Mouse (Mus musculus): Measurements from ENCODE around the gene Il27.
A peak's percentile ranks its signal among the peaks of the same experiment; 100 is the strongest.

The Il27 gene

DNA sequence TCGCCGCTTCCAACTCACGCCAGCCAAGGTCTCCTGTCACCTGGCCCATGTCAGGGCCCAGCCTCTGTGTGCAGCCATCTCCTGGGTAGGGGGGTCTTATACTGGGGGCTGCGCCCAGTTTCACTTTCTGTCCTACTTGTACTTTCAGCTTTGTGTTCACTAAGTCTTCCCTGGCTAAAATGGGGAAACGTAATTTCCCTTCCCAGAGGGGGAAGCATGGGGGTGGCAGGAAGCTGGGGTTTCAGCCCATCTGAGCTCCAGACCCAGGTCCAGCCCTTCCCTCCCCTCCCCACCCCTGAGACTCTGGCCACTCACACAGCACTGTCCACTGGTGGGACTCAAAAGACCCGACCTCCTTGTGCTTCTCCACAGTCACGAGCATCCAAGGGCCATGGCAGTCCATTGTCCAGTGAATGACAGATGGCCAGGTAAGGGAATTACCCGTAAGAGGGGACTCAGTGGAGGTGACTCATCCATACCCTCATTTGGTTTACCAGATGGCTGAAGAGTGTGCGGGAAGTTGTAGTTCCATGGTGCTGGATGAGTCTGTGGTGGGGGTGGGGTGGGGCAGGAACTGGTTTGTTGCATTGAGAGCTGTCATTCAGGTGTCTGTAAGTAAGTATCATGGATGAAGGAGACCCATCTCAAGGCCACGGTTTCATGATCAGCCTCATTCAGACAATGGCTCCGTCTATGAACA, at the start of gene Il27:
Gene Il27 (minus strand): TSS at position 80 of the 700 bp plus-strand sequence.
- DNase-seq, result no peak

DNA sequence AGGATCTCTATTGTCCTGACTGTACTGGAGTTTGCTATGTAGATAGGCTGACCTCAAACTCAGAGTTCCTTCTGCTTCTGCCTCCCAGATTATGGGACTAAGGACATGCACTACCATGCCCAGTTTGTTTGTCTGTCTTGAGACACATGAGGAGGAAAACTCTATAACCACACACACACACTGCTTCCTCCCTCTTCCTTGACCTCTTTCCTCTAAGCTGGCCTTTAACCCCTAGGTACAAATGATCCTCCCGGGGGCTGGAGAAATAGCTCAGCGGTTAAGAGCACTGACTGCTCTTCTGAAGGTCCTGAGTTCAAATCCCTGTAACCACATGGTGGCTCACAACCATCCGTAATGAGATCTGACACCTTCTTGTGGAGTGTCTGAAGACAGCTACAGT, 49.6 kb upstream of the Il27 start:
- DNase-seq, result no peak

DNA sequence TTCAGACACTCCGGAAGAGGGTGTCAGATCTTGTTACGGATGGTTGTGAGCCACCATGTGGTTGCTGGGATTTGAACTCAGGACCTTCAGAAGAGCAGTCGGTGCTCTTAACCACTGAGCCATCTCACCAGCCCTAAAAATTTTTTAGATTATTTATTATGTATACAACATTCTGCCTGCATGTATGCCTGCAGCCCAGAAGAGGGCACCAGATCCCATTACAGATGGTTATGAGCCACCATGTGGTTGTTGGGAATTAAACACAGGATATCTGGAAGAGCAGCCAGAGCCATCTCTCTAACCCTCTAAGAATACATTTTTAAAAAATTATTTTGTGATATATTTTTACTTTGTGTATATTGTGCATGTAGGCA, 48.5 kb upstream of the Il27 start:
- peak in 1 of 2 experiments; percentile 49 for DNase-seq

DNA sequence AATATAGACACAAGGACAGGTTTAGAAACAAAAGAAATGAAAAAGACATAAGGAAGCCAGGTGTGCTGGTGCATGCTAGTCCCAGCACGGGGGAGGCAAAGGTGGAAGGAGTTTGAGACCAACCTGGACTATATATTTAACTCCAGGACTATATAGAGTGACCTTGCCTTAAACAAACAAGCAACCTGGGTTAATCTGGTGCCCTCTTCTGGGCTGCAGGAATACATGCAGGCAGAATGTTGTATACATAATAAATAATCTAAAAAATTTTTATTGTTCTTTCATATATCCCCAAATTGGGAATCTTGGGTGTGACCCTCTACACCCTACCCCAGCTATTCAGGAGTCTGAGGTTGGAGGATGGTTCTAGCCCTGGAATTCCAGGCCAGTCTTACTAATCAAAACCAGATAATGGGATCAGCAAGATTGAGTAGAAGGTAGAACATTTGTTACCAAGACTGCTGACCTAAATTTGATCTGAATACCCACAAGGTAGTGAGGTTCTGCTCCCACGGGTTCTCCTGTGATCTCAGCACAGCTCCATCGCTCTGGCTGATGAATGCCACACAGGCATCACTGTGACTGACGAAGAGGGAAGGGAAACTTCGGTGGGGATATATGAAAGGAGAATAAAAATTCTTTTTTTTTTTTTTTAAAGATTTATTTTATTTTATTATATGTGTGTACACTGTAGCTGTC, 48.0 kb upstream of the Il27 start:
- no peak for DNase-seq

DNA sequence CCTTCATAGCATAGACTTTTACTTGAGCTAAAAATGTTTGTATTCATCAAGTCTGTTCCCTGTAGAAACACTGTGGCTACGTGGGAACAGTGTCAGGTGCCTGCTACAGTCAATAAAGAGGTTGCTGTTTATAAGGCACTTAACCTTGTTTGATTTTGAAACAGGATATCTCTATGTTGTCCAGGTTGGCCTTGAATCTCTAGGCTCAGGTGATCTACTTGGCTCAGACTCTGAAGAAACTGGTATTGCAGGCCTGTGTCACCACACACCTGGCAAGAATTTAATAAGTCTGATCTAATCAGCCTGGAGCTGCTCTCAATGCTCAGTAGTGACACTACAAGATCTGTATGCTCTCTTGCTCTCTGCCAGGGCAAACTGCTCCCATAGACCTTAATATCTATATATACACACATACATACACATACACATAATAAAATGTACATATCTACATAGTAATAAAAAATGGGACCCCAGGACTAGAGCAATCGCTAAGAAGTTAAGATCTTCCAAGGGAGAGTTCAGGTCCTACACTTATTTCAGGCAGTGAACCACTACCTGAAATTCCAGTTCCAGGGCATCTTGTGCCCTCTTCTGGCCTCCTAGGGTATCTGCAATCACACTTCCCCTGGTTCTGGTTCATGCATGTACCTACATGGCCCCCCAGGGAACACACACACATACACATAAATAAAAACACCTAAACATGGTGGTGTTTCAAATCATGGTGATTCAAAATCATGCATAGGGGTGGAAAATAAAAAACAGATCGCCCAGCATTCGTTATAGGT, 42.2 kb upstream of the Il27 start:
- DNase-seq, result peak; percentile 40 to 48

DNA sequence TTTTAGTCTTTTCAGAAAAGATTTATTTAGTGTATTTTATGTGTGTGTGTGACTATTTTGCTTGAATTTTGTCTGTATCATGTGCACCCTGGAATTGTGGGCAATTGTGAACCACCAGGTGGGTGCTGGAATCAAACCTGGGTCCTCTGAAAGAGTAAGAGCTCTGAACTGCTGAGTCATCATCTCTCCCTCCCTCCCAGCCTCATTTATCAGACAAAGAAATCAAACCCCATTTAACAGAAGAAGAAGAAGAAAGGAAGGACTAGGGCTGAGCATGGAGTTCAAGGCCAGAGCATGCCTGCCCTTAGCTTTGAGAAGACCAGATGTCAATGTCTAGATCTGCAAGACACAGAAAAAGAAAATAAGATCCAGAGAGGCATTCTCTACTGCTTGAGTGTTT, 40.6 kb upstream of the Il27 start:
- DNase-seq, result no peak

DNA sequence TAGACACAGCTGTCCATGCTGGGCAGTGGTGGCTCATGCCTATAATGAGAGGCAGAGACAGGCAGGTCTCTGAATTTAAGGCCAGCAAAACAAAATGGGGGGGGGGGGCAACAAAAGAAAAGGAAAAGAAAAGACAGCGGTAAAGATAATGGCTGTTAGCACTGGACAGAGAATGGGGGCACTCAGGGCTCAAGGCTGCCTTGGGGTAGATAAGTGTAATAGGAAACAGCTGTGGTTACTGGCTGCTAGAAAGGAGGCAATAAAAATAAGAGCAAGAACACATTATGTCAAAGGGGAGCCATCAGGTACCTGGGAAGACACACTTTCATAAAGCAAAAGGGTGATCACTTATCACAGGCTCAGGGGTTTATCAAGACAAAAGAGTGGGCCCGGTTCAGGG, 37.7 kb upstream of the Il27 start:
- DNase-seq, result no peak

DNA sequence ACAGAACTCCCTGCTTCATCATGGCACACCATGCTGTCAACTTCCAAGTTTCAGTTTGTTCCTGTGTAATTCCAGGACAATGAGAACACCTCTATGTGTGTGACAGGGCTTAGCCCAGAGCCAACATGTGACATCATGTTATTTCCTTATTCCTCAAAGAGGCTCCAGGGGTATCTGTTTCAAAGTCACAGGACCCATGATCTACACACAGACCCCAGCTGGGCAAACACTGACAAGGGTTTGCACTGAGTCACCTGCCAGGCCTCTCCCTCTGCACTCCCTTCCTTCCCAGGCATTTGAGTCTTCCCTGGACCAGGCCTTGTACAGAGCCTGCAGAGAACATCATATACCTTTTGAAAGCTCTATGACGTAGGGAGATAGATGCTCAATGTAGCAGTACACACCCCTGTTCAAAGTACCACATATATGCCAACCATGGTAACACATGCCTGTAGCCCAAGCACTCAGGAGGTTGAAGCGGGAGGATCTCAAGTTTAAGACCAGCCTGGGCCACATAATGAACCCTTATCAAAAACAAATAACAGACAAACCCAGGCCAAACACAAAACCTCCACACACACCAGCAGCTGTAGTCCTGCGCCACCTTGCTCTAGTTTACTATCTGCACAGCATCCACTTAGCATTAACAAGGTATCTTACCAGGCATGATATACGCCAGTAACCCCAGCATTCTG, 36.2 kb upstream of the Il27 start, which contains the start of gene Nupr1:
Gene Nupr1 (minus strand): TSS at position 38 of the 695 bp plus-strand sequence.
- DNase-seq, result no peak

DNA sequence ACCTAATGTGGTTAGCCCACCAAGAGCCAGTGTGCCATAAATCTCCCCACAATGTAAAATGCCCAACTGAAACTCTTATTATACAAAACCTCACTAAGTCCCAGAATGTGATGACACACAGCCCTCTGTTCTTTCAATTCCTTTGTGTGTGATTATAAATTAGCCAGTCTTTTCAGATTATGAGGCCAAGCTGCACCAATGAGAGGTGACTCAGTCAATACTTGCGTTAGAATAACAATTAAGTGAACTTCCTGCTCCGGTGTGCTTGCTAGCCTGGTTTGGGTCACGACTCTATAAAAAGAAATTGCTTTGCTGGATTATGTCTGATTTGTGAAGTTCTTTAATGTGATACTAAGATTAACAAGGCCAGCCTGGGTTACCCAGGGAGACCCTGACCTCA, 35.2 kb upstream of the Il27 start:
- no peak for DNase-seq

DNA sequence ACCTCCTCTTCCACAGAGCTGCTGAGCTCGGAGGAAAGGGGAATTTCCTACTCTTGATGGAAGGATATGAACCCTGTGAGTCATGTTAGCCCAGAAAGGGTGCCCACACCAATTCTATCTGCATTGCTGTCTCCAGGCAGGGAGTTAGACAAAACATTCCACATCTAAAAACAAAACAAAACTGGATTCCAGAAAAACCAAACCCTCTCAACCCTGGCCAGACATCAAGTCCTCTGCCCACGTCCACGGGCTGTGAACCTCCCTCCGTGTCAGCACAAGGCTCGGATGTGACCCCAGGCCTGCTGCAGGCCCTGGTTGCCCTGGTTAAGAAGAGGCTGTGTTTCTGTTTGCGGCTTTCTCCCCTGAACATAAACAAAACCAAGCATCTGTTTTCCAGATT, 33.4 kb upstream of the Il27 start:
- no peak for DNase-seq

DNA sequence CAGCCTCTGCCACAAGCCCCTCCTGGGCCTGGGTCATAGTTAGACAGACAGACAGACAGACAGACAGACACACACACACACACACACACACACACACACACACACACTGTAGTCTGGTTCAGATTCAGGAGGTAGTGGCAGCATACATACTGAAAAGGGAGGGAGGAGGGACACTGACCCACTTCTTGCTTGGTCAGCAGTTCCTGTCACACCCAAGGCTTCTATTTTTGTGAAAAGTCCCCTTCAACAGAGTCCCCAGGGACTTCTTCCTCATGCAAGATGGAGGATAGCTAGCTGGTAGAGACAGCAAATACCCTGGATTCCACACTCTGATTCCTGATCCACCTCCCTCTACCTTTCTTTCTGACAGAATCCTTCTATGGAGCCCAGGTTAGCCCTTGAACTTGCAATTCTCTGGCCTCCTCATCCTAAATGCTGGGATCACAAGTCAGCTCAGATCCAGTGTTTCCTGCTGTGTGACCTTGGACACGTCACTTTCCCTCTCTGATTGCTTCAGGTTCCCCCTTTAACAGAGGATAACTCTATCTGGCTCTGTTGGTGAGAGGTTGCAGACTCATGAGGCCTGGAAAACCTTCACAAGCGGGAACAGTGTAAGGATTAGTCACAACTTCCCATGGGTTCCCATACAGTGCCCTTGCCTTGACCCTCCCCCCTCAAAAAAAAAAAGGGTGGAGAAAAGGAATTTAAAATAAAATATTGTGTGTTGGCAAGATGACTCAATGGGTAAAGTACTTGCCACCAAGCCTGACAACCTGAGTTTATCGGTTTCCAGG, 31.3 kb upstream of the Il27 start:
- no peak for DNase-seq

DNA sequence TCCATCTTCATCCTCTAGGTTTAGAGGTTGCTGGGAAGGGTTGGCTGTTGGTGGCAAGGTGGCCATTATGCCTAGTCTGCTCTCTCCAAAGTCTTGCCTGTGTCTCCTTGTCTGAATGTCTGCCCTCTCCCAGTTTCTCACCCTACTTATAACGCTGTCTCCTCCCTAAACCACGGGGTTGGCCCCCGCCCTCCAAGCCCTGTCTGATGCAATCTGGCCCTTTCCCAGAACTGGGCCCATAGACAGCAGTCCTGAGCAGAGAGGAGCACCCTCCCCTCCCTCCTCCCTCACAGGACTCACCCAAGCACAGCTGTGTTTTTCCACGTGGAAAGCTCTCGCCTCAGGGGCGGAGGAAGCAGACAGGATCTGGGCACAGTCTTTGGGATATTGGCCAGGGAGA, 30.6 kb upstream of the Il27 start:
- peak; percentile 50 to 72 for DNase-seq

DNA sequence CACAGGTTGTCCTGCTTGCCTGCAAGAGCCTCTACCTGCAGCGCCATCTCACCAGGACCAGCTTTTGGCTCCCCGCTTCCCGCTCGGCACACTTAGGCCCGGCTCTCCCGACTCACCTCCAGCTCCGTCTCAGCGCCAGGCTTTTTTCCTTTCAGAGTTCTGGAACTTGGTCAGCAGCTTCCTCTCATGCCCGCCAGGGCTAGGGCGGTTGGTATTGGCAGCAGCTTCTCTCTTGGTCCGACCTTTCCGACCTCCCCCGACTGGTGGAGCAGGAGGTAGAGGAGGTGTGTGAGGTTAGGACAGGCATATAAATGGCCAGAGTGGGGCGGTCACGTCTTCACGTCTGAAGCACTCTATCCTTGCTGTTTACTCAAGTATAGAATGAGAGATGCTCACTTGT, 30.0 kb upstream of the Il27 start:
- no peak for DNase-seq

DNA sequence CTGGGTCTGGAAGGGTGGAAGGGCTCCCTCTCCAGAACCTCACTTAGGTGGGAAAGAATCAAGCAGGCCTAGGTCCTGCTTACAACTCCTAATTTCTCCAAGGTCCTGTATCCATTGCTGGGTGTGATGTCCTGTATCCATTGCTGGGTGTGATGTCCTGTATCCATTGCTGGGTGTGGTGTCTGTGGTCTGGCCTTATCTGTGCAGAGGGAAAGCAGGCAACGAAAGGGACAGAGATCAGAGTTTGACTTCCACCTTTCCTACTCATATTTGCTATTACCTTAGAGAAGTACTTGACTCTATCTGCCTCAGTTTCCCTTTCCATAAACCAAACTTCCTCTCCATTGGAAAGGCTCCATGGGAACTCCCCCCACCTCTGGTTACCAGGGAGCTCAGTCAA, 28.6 kb upstream of the Il27 start:
- no peak for DNase-seq

DNA sequence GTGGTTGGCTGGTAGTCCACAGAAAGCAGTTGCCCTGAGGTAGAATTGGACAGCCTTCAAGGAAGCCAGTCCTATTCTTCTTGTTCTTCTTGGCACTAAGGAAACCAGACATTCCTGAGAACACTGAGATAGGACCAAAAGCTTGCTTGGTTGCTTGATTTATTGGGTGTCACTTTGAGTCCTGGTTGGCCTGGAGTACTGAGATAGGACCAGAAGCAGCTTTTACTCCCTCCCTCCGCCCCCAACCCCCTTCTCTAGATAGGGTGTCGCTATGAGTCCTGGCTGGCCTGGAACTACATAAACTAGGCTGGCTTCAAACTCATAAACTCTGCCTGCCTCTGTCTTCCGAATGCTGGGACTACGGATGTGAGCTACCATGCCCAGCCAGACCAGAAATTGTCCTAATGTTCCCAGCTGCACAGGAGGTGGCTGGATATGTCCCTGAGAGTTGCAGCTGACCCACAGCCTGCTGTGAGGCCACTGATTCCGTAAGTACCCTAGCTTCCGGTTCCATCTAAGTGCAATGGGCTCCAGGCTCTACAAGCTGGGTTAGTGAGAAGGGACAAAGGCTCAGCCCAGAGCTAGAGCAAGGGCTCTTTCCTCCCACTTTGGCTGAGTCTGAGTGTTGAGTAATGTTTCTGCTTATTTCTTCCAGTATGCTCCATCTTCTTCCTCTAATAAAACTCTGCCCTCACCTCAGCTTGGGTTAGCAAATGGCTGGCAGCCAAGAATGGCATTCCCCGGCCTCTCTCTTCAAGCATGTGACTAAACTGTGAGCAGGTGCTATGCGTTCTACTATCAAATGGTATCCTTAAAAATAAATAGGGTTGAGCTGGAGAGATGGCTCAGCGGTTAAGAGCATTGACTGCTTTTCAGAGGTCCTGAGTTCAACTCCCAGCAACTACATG, 27.0 kb upstream of the Il27 start:
- no peak for DNase-seq

DNA sequence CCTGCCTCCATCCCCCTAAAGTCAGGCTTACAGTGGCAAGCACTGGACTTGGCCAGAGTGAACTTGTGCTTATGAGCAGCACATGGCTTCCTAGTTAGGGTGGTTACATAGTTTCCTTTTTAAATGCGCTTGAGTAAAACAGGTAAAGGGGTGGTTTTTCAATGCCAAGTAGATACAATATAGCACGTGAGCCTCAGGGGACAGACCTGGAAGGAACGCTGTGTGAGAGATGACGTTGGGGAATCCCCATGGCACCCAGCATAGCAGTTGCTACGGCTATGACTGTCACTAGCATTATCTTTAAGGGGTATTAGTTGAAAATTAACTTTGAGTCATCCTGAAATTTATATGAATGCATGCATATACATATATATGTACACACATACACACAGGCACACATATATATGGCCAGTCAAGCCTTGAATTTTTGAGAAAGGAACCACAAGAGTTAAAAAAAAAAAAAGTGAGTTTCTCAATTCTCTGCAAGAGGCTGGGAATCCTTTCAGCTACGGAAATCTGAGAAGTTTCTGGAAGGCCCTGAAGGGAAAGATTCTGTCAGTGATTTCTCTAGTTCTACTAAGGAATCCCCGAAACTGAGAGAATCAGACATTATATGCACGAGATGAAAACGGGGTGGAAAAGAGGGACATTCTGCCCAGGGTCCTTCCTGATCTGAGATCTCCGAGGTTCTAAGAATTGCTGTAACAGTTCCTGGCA, 25.0 kb upstream of the Il27 start:
- DNase-seq, result no peak

DNA sequence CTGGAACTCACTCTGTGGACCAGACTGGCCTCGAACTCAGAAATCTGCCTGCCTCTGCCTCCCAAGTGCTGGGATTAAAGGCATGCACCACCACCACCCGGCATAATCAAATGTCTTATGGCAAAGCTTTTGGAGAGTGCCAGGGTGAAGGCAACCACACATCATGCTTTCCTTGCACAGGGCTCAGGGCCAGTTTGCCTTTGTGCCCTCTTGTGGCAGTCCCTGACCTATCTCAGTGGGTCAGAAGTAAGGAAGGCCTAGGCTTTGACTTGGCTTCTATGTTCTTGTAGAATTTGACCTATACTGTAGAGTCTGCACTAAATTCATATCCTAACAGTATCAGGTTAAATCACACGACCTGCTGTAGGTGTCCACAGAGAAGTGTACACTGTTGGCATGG, 22.0 kb upstream of the Il27 start:
- no peak for DNase-seq

DNA sequence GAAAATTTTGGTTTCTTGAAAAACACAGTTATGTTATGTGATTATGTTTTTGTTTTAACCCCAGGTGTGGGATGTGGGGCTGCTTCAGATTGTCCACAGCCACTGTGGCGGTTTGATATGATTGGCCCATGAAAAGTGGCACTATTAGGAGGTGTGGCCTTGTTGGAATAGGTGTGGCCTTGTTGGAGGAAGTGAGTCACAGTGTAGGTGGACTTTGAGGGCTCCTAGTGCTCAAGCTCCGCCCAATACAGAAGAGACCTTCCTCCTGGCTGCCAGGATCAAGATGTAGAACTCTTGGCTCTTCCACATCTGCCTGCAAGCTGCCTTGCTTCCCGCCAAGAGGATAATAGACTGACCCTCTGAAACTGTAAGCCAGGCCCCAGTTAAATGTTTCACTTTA, 18.0 kb upstream of the Il27 start:
- DNase-seq, result no peak

DNA sequence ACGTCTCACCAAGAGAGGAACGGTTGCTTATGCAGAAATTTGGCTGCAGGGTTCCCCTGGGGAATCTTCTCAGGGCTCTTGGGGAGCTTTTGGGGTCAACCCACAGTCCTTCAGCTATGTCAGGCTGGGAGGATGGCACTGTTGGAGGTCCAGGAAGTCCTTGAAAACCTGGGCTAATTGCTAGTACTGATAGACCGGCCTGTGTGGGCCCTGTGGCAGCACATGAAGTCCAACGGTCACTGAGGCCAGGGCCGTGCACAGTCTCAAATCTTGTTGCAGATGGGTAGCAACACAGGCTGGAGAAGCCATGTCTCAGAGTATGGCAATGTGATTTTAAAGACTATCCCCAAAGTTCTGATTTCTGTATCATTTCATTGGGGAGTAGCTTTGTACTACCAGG, 13.1 kb upstream of the Il27 start:
- DNase-seq, result no peak

DNA sequence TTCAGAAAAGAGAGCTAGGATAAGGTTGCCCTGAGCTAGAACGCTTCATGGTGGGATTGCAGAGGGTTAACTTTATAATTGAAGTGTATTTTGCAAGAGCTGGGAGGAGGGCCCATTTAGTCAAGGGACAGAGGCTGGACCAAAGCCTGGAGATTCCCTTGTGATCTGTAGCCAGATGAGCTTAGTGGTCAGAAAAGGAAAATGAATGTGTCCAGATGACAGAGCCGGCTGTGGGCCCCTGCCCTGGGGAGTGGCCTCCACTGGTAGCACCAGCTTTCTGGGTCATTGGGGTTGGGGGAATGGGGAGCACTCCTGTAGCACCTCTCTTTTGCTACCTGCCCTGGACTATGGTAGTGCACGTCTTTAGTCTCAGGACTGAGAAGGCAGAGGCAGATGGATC, 12.3 kb upstream of the Il27 start:
- no peak for DNase-seq

DNA sequence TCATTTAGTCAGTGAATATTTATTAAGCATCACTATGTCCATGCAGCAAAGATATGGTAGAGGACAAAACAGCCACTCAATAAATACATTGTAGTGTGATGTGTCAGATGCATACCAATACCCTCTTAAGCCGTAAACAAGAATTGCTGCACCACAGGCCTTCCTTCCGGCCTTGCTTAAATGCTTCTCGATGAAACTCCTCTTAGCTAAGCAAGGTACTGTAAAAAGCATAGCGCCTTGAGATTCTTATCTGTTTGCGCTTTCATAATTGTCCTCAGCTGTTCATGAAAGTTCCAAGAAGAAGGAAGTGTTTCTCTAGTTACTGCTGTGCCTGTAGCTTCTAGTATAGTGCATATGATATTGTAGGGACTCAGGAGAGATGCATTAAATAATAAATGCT, 11.9 kb upstream of the Il27 start:
- no peak for DNase-seq

Measured in kidney, adult 8-10 months (tissue).